Mouse (Mus musculus) left cerebral cortex, adult 8-10 months (tissue): ENCODE measurements around the gene Bricd5. TPM values are rescaled to one million over a fixed set of nuclear protein-coding genes. Genes with fewer than 3 reads are reported as not detected.
"Not testable (repeated sequence)": the region's sequence is repeated elsewhere in the genome, so short reads cannot be mapped to it uniquely, and the experiment has no call there.

Source experiments
- DNase-seq, 2 experiments: peaks; one replicate each; pipeline ENCODE4 v3.0.0; 2022; ENCODE audit warnings: low spot score in 2 of 2
- total RNA-seq, 4 experiments: library from RNA; stranded (reverse); gene quantifications; 2 replicates each; pipeline ENCODE4 v1.2.4; 2022

Bricd5 gene
- total RNA-seq: 1 to 10 TPM; 1.6 to 2.4 (median 1.8) TPM

GRCm38 (mm10) chr17:24473612-24474275 is at the start of gene Bricd5:
Bricd5 (plus strand) TSS chr17:24473884.
- DNase-seq: no peak

- DNase-seq: no peak
Observed at GRCm38 (mm10) chr17:24424489-24424888, 49.2 kb upstream of the Bricd5 start.

GRCm38 (mm10) chr17:24425326-24425725 is 48.4 kb upstream of the Bricd5 start:
- not testable (repeated sequence) for DNase-seq

- DNase-seq: no peak
Observed at GRCm38 (mm10) chr17:24425905-24426304, 47.8 kb upstream of the Bricd5 start.

GRCm38 (mm10) chr17:24426471-24427169 is 47.1 kb upstream of the Bricd5 start, which contains the start of gene Eci1:
Eci1 (plus strand) TSS chr17:24426641.
- peak; percentile 84 to 92 for DNase-seq

GRCm38 (mm10) chr17:24427170-24427557 is 46.5 kb upstream of the Bricd5 start:
- no peak for DNase-seq

- DNase-seq: no peak
Observed at GRCm38 (mm10) chr17:24429201-24429983, 44.3 kb upstream of the Bricd5 start.

- no peak for DNase-seq
Observed at GRCm38 (mm10) chr17:24437016-24437415, 36.7 kb upstream of the Bricd5 start.

GRCm38 (mm10) chr17:24440377-24440776 is 33.3 kb upstream of the Bricd5 start:
- DNase-seq: no peak

GRCm38 (mm10) chr17:24441148-24441547 is 32.5 kb upstream of the Bricd5 start:
- DNase-seq: no peak

- DNase-seq: no peak
Observed at GRCm38 (mm10) chr17:24442107-24442506, 31.6 kb upstream of the Bricd5 start.

GRCm38 (mm10) chr17:24442632-24443155 is 31.0 kb upstream of the Bricd5 start, which contains the start of gene Dnase1l2:
Dnase1l2 (minus strand) TSS chr17:24443105.
- no peak for DNase-seq

- no peak for DNase-seq
Observed at GRCm38 (mm10) chr17:24443409-24443808, 30.3 kb upstream of the Bricd5 start.

- DNase-seq: no peak
Observed at GRCm38 (mm10) chr17:24446590-24446989, 27.1 kb upstream of the Bricd5 start.

- no peak for DNase-seq
Observed at GRCm38 (mm10) chr17:24449507-24449906, 24.2 kb upstream of the Bricd5 start.

- DNase-seq: no peak
Observed at GRCm38 (mm10) chr17:24451220-24451619, 22.5 kb upstream of the Bricd5 start.

GRCm38 (mm10) chr17:24453372-24453771 is 20.3 kb upstream of the Bricd5 start:
- no peak for DNase-seq

- DNase-seq: no peak
Observed at GRCm38 (mm10) chr17:24454218-24454755, 19.4 kb upstream of the Bricd5 start.

- peak; percentile 93 to 99 for DNase-seq
Observed at GRCm38 (mm10) chr17:24454756-24455522, 18.7 kb upstream of the Bricd5 start.

GRCm38 (mm10) chr17:24455523-24456206 is 18.0 kb upstream of the Bricd5 start:
- not testable (repeated sequence) for DNase-seq
